Mouse (Mus musculus) myocyte (in vitro differentiated cells): Measurements from ENCODE around the gene Sacs.

ENCODE experiments used
- CEBPB ChIP-seq: IDR thresholded peaks from 2 replicates; pipeline ENCODE4 v1.6.1; 2011; ENCODE audit warnings: mild to moderate bottlenecking, moderate library complexity; ENCODE audit not compliant: poor library complexity, insufficient read depth, severe bottlenecking
- E2F4 ChIP-seq: IDR thresholded peaks from one replicate; pipeline ENCODE4 v1.6.1; 2011; ENCODE audit warnings: mild to moderate bottlenecking, control low read depth, moderate library complexity; ENCODE audit not compliant: insufficient read depth
- MAX ChIP-seq: IDR thresholded peaks from one replicate; pipeline ENCODE4 v1.6.1; 2011; ENCODE audit warnings: low read depth, mild to moderate bottlenecking, control low read depth
- MYOG ChIP-seq, 3 experiments: IDR thresholded peaks; one replicate each; pipeline ENCODE4 v1.6.1; 2011; ENCODE audit warnings: control low read depth in 2 of 3, low read depth in 2 of 3, mild to moderate bottlenecking in 2 of 3; ENCODE audit not compliant: insufficient read length in 2 of 3, control insufficient read depth in 1 of 3, insufficient read depth in 1 of 3
- POLR2A ChIP-seq: IDR thresholded peaks from one replicate; pipeline ENCODE4 v1.6.1; 2011; ENCODE audit warnings: low read depth, mild to moderate bottlenecking, control low read depth, moderate library complexity; ENCODE audit not compliant: insufficient read length
- POLR2AphosphoS2 ChIP-seq: IDR thresholded peaks from one replicate; pipeline ENCODE4 v1.6.1; 2011; ENCODE audit warnings: low read depth, control low read depth; ENCODE audit not compliant: insufficient read length
- REST ChIP-seq: IDR thresholded peaks from one replicate; pipeline ENCODE4 v1.6.1; 2011; ENCODE audit warnings: mild to moderate bottlenecking, control low read depth, moderate library complexity; ENCODE audit not compliant: insufficient read depth, insufficient read length
- SRF ChIP-seq: IDR thresholded peaks from one replicate; pipeline ENCODE4 v1.6.1; 2011; ENCODE audit warnings: low read depth; ENCODE audit not compliant: control insufficient read depth, insufficient read length
- TCF12 ChIP-seq: IDR thresholded peaks from one replicate; pipeline ENCODE4 v1.6.1; 2011; ENCODE audit warnings: mild to moderate bottlenecking, control low read depth; ENCODE audit not compliant: poor library complexity, insufficient read depth, severe bottlenecking
- TCF3 ChIP-seq: IDR thresholded peaks from one replicate; pipeline ENCODE4 v1.6.1; 2011; ENCODE audit warnings: low read depth, control low read depth; ENCODE audit not compliant: insufficient read length

- no peak for TF ChIP-seq TCF12
- no peak for TF ChIP-seq MAX
- TF ChIP-seq POLR2A: no peak
- TF ChIP-seq TCF3: no peak
- no peak for TF ChIP-seq POLR2AphosphoS2
- no peak for TF ChIP-seq REST
- TF ChIP-seq MYOG (IDR thresholded peaks at IDR 0.05; ENCODE audit: control insufficient read depth in 1 of 3, insufficient read depth in 1 of 3, insufficient read length in 2 of 3, low read depth in 2 of 3): no peak
- no peak for TF ChIP-seq SRF
- TF ChIP-seq E2F4: no peak
- no peak for TF ChIP-seq CEBPB
These were observed 54.1 kb downstream of the Sacs start for GRCm38 (mm10) chr14:61192326-61192725.
